19 mouse cellular contexts compared by ENCODE assay signal in the genomic region with DNA sequence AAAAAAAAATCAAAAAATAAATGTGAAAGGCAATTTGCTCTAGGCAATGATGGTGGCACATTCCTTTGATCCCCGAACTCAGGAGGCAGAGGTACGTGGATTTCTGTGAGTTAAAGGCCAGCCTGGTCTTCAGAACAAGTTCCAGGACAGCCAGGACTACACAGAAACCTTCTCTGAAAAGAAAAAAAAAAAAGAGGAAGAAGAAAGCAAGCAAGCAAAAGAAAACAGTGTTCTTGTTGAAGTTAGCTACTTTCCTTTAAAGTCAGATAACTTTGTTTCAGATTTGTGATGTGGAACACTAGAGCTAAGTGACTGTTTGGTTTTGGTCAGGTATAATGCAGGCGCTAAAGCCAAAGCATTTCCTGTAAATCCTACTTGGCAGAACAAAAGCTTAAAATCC. TPM values are rescaled to one million over a fixed set of nuclear protein-coding genes. Genes with fewer than 3 reads are reported as not detected.
"Had no signal": no experiment of that assay in that cellular context is flagged by ENCODE, and none has a peak within 500 bp of the region (broad histone marks: within the 10 kb centered on the region; RNA-seq: fewer than 3 reads in every experiment).

No protein-coding gene starts in this region.

- ATAC-seq: midbrain, embryonic 16.5 days had no signal

- H3K9ac ChIP-seq: lung, embryonic 14.5 days; midbrain, embryonic 12.5 days; neural tube, embryonic 13.5 days; neural tube, embryonic 15.5 days had no signal

- H3K27me3 ChIP-seq: midbrain, embryonic 12.5 days; neural tube, embryonic 13.5 days; neural tube, embryonic 15.5 days had no signal

- DNase-seq: lung, adult 18-20 months; lung, embryonic 14.5 days; lung, postnatal 10 days; lung, postnatal 4 days; midbrain, embryonic 14.5 days; retina, postnatal 1 day; right cerebral cortex, adult 18-20 months; right cerebral cortex, postnatal 25 days; thymus, adult 18-20 months; thymus, postnatal 14 days; thymus, postnatal 36 days had no signal

- H3K27ac ChIP-seq: midbrain, embryonic 10.5 days; midbrain, embryonic 12.5 days; neural tube, embryonic 13.5 days; neural tube, embryonic 15.5 days had no signal

- H3K9me3 ChIP-seq: midbrain, embryonic 10.5 days; midbrain, embryonic 12.5 days; neural tube, embryonic 13.5 days; neural tube, embryonic 15.5 days had no signal

- H3K4me2 ChIP-seq: lung, embryonic 14.5 days; midbrain, embryonic 12.5 days; neural tube, embryonic 13.5 days; neural tube, embryonic 15.5 days had no signal

- H3K4me3 ChIP-seq: midbrain, embryonic 10.5 days; midbrain, embryonic 12.5 days; myocyte; neural tube, embryonic 13.5 days; neural tube, embryonic 15.5 days had no signal

- H3K4me1 ChIP-seq: midbrain, embryonic 10.5 days; midbrain, embryonic 12.5 days; neural tube, embryonic 13.5 days; neural tube, embryonic 15.5 days had no signal

RNA-seq across cellular contexts. Expression of a gene that starts 43.7 kb away (rescaled TPM):
- total RNA-seq: megakaryocyte, adult 5-6 weeks; megakaryocyte-erythroid progenitor cell, adult 5-6 weeks had no signal
- polyA plus RNA-seq: myocyte had no signal
